Mouse (Mus musculus) lung, postnatal 0 days (tissue): ENCODE results near the gene Rpl3. TPM values are rescaled to one million over a fixed set of nuclear protein-coding genes. Genes with fewer than 3 reads are reported as not detected.

Source experiments
- ATAC-seq: fragments of 200-750 bp; cut with Nextera tagmentation; 2 replicates; pipeline ENCODE4 v1.8.0; 2017; ENCODE audit warnings: moderate library complexity
- DNase-seq: peaks from one replicate; pipeline ENCODE4 v3.0.0-alpha.2; 2016; ENCODE audit warnings: low spot score
- H3K27ac ChIP-seq: fragments of 300-500 bp; sonication (generic); 2 replicates; pipeline ENCODE4 v1.5.1; 2014; ENCODE audit warnings: antibody characterized with exemption, mild to moderate bottlenecking, low read length, mixed read lengths
- H3K27me3 ChIP-seq: fragments of 300-500 bp; sonication (generic); replicated peaks from 2 replicates; pipeline ENCODE4 v1.6.1; 2014; ENCODE audit warnings: low read length, mixed read lengths; ENCODE audit not compliant: insufficient read depth
- H3K36me3 ChIP-seq: fragments of 300-500 bp; sonication (generic); 2 replicates; pipeline ENCODE4 v1.6.1; 2014; ENCODE audit warnings: low read length, mixed read lengths; ENCODE audit not compliant: insufficient read depth
- H3K4me1 ChIP-seq: fragments of 300-500 bp; sonication (generic); 2 replicates; pipeline ENCODE4 v1.6.1; 2014; ENCODE audit warnings: antibody characterized with exemption, low read depth, low read length, mixed read lengths; ENCODE audit not compliant: insufficient read depth
- H3K4me2 ChIP-seq: fragments of 300-500 bp; sonication (generic); replicated peaks from 2 replicates; pipeline ENCODE4 v1.6.1; 2014; ENCODE audit warnings: low read depth, mild to moderate bottlenecking, low read length, moderate library complexity, mixed read lengths
- H3K4me3 ChIP-seq: fragments of 300-500 bp; sonication (generic); 2 replicates; pipeline ENCODE4 v1.5.1; 2014; ENCODE audit warnings: low read depth, low read length
- H3K9ac ChIP-seq: fragments of 300-500 bp; sonication (generic); replicated peaks from 2 replicates; pipeline ENCODE4 v1.6.1; 2014; ENCODE audit warnings: low read depth, mild to moderate bottlenecking
- H3K9me3 ChIP-seq: fragments of 300-500 bp; sonication (generic); 2 replicates; pipeline ENCODE4 v1.6.1; 2016; ENCODE audit warnings: low read length, mixed read lengths
- CTCF ChIP-seq: IDR thresholded peaks from 2 replicates; pipeline ENCODE4 v1.5.1; 2016; ENCODE audit warnings: antibody characterized with exemption, mild to moderate bottlenecking
- EP300 ChIP-seq: IDR thresholded peaks from 2 replicates; pipeline ENCODE4 v1.6.1; 2016; ENCODE audit warnings: antibody characterized with exemption, mild to moderate bottlenecking, control low read depth
- WGBS: fragments of 180-500 bp; shearing (Covaris S2); extraction: QIAGEN DNeasy Blood & Tissue Kit; methylation state at CpG from one replicate; pipeline ENCODE4 v1.1.7; 2014; 5-methylcytosine and 5-hydroxymethylcytosine counted together
- polyA plus RNA-seq: library from polyadenylated mRNA; unstranded; fragments of >200 nt; fragmentation: Nextera tagmentation; extraction: Ambion mirVana; gene quantifications from 2 replicates; pipeline ENCODE4 v1.2.1, GENCODE M21; 2015

The Rpl3 gene
- polyA plus RNA-seq, 1 experiment from 2014 or later = 577 TPM

- Histone ChIP-seq H3K9me3 (no peaks in the 10 kb centered on the region), H3K36me3 (no peaks in the 10 kb centered on the region), H3K4me3 (peak overlapping the region; percentile 75; the same call in 1 of the 2 replicates), H3K9ac (peak overlapping the region; percentile 73; the same call in 1 of the 2 replicates), H3K4me2 (peak overlapping the region; percentile 56), H3K27ac (peak overlapping the region; percentile 97), H3K27me3 (no peaks in the 10 kb centered on the region), H3K4me1 (peaks cover 12% of the 10 kb centered on the region; the same call in 1 of the 2 replicates)
- TF ChIP-seq CTCF (no peak), EP300 (no peak)
- DNase-seq (no peak), ATAC-seq (no peak)
- WGBS = 52% methylated on average over 9 of the region's 9 CpGs
Observed at GRCm38 (mm10) chr15:80134450-80134847, 42.8 kb upstream of the Rpl3 start.

- Histone ChIP-seq H3K4me2 (peak overlapping the region; percentile 56), H3K9me3 (no peaks in the 10 kb centered on the region), H3K4me1 (peaks cover 12% of the 10 kb centered on the region; the same call in 1 of the 2 replicates), H3K27me3 (no peaks in the 10 kb centered on the region), H3K9ac (peak overlapping the region; percentile 73), H3K27ac (peak overlapping the region; percentile 97), H3K36me3 (no peaks in the 10 kb centered on the region), H3K4me3 (peak overlapping the region; percentile 75)
- ATAC-seq (peak; percentile 25), DNase-seq (peak; percentile 66)
- TF ChIP-seq EP300 = no peak
- WGBS = 4% methylated on average over 14 of the region's 14 CpGs
Observed at GRCm38 (mm10) chr15:80133682-80134449, 42.2 kb upstream of the Rpl3 start.

GRCm38 (mm10) chr15:80132993-80133586 is 41.4 kb upstream of the Rpl3 start, which contains the start of gene Tab1:
TSS of gene Tab1 (plus strand) at chr15:80133127.
- under 1% methylated on average over 57 of the region's 59 CpGs for WGBS
- peaks cover 10% of the 10 kb centered on the region; the same call in 1 of the 2 replicates for H3K4me1 ChIP-seq
- peak within 1 kb of the TSS; percentile 97 for H3K27ac ChIP-seq
- H3K27me3 ChIP-seq = no peaks in the 10 kb centered on the region
- no peaks in the 10 kb centered on the region for H3K36me3 ChIP-seq
- peak within 1 kb of the TSS; percentile 56 for H3K4me2 ChIP-seq
- ATAC-seq (peak; percentile 96), DNase-seq (peak; percentile 98)
- H3K4me3 ChIP-seq = peak within 1 kb of the TSS; percentile 75
- no peaks in the 10 kb centered on the region for H3K9me3 ChIP-seq
- TF ChIP-seq CTCF (peak; percentile 80), EP300 (no peak)
- peak within 1 kb of the TSS; percentile 73 for H3K9ac ChIP-seq

- TF ChIP-seq EP300 (no peak), CTCF (no peak)
Observed at GRCm38 (mm10) chr15:80132452-80132851, 40.8 kb upstream of the Rpl3 start.

GRCm38 (mm10) chr15:80131421-80131820 is 39.8 kb upstream of the Rpl3 start:
- no peaks in the 10 kb centered on the region for H3K9me3 ChIP-seq
- no peaks in the 10 kb centered on the region for H3K27me3 ChIP-seq
- DNase-seq (no peak), ATAC-seq (no peak)
- 71% methylated on average over 6 of the region's 6 CpGs for WGBS
- no peak overlapping the region for H3K9ac ChIP-seq
- H3K4me3 ChIP-seq = no peak overlapping the region
- H3K27ac ChIP-seq = no peak overlapping the region
- H3K36me3 ChIP-seq = no peaks in the 10 kb centered on the region
- peaks cover 10% of the 10 kb centered on the region; the same call in 1 of the 2 replicates for H3K4me1 ChIP-seq
- TF ChIP-seq EP300 (no peak), CTCF (no peak)
- no peak overlapping the region for H3K4me2 ChIP-seq

More at GRCm38 (mm10) chr15:80132452-80132851, 40.8 kb upstream of the Rpl3 start:
- Histone ChIP-seq H3K27me3 (no peaks in the 10 kb centered on the region), H3K4me3 (peak overlapping the region; percentile 75; the same call in 1 of the 2 replicates), H3K27ac (no peak overlapping the region), H3K4me2 (peak overlapping the region; percentile 56), H3K9me3 (no peaks in the 10 kb centered on the region), H3K4me1 (peaks cover 10% of the 10 kb centered on the region; the same call in 1 of the 2 replicates), H3K36me3 (no peaks in the 10 kb centered on the region), H3K9ac (no peak overlapping the region)
- DNase-seq (no peak), ATAC-seq (no peak)
- WGBS = 68% methylated on average over 9 of the region's 9 CpGs

- H3K4me3 ChIP-seq = no peak overlapping the region
- H3K4me1 ChIP-seq = peaks cover 10% of the 10 kb centered on the region; the same call in 1 of the 2 replicates
- 69% methylated on average over 5 of the region's 5 CpGs for WGBS
- H3K4me2 ChIP-seq = no peak overlapping the region
- H3K27me3 ChIP-seq = no peaks in the 10 kb centered on the region
- DNase-seq = no peak
- ATAC-seq = no peak
- H3K9me3 ChIP-seq = no peaks in the 10 kb centered on the region
- no peak overlapping the region for H3K27ac ChIP-seq
- no peaks in the 10 kb centered on the region for H3K36me3 ChIP-seq
- TF ChIP-seq CTCF = no peak
- no peak for TF ChIP-seq EP300
- H3K9ac ChIP-seq = no peak overlapping the region
Observed at GRCm38 (mm10) chr15:80130689-80131088, 39.0 kb upstream of the Rpl3 start.
